Mouse (Mus musculus): ENCODE results near the gene Moxd2. TPM values are rescaled to one million over a fixed set of nuclear protein-coding genes. Genes with fewer than 3 reads are reported as not detected.

Gene Moxd2
- total RNA-seq (2014; fragmentation: Nextera tagmentation) (not detected in 2 replicates), total RNA-seq (2017) (not detected in 2 replicates)

DNA sequence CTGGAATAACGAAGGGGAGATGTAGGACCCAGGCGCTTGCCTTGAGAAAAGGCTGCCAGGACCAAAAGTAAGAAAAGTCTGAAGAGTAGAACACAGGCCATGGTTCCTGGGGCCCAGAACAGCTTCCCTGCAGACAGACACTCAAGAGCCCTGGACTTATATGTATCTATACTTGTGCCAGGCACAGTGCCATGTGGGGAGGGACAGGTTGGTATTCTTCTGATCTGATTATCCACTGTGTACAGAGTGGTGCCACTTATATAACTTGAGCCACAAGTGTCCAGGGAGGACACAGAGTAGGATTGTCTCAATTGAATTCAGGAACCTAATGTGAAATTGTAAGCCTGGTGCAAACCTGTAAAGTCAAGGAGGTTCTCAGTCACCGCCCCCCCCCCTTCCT is at the start of gene Moxd2:
Moxd2 (minus strand) TSS at position 101 of the 400 bp plus-strand sequence.
- no peak for ATAC-seq (replicated peaks; ENCODE audit: poor library complexity, severe bottlenecking)

DNA sequence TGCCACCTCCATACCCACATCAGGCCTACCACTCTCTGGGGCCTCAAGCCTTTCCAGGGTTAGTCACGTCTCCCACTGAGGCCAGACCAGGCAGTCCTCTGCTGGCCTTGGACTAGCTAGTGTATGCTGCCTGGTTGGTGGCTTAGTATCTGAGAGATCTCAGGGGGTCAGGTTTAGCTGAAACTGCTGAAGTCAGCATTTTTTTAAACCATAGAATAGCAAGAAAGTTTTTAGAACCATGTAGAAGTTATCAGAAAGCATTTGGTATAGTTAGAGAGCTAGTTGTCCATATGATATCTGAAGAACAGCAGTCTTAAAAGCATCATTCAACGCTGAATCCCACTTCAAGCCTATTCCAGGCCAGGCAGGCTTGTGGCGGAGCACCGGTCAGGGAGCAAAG is 32.7 kb upstream of the Moxd2 start:
- ATAC-seq (replicated peaks; ENCODE audit: poor library complexity, severe bottlenecking) = no peak

DNA sequence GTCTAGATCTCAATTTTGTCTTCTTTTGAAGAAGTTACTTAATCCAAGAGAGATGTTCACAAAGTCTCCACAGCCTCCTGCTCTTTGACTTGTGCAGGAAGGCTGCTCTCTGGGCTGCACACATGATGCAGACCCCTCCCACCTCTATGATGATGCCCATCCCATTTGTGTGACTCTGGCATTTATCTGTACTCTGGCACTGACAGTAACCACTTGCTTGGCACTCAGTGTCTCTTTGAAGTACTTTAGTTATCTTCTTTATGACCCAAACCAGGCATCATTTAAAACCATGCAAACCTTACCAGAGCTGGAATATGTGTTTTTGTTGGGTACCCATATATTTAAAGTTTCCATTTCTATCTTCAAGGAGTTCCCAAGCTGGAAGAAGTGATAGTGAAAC is 13.0 kb upstream of the Moxd2 start, which contains the start of gene Prss58:
Prss58 (minus strand) TSS at position 101 of the 400 bp plus-strand sequence.
- ATAC-seq (replicated peaks; ENCODE audit: poor library complexity, severe bottlenecking) = no peak

DNA sequence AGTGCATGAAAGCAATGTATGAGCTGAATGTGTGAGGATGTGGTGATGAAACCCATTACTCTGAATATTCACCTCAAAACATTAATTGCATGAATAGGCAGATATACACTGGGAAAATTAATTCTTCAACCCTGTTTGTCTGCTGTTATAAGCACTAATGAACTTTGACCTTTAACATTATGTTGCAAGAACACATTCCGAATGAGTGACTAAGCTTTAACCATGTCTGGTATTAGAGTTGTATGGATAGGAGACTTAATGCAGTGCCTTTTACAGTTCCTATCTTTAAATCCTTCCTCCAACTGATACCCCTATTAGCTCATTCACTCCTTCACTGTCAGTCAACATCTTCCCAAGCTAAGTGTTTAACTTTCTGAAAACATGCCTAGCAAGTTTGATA is 7.4 kb upstream of the Moxd2 start:
- ATAC-seq (replicated peaks; ENCODE audit: poor library complexity, severe bottlenecking) = no peak

DNA sequence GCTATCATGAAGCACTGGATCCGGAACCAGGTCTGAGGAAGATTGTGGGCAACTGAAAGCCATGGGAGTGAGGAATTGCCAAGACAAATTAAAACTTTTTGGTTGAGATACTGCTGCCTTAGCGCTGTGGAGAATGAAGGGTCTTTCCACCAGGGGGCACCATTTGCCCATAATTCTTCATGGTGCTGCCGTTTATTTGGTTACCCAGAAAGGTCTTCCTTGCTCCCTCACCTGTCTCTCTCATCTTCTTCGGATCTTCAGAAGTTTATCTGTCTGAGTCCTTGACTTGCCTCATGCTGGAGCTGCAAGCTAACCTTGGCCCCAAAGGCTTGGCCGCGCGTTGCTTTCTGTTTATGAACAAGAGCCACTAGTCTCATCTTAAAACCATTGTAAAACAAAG is 6.3 kb upstream of the Moxd2 start:
- 0 out of 2 replicates have a peak, but pooled peaks have one; percentile 25 for ATAC-seq (replicated peaks; ENCODE audit: poor library complexity, severe bottlenecking)

DNA sequence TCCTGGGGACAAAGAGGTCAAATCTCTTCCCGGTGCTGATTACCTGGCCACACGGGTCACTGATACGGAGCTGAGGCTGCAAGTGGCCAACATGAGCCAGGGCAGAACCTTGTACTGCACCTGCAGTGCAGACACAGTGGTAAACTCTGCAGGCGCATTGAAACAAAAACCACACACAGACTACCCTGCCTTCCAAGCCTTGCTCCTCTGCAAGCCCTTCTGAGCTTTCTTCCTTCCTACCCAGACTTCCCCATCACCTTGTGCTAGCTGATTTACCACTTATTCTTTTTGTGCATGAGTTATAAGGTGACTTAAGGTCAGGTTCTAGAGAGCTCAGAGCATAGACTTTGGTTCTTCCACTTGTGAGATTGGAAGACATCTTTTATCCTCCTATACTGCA is 4.5 kb upstream of the Moxd2 start:
- ATAC-seq (replicated peaks; ENCODE audit: poor library complexity, severe bottlenecking) = peak; percentile 28

DNA sequence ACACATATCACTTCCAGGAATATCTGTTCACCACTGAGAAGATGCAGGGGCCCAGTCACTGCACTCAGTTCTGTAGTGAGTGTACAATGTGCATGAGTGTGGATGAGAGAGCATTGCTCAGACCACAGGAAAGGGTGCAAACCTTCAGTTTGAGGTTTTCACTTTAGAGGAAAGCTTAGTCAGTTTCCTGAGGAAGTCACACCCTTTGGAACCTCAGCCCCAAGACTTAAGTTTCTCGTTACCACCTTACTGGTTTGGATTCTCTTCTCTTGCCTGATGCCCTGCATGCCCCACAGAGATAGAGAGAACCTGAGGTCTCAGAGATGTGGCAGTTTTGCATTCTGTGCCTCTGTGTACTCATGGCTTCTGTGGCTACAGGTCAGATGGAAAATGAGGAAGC is 3.7 kb upstream of the Moxd2 start:
- peak; percentile 89 for ATAC-seq (replicated peaks; ENCODE audit: poor library complexity, severe bottlenecking)

DNA sequence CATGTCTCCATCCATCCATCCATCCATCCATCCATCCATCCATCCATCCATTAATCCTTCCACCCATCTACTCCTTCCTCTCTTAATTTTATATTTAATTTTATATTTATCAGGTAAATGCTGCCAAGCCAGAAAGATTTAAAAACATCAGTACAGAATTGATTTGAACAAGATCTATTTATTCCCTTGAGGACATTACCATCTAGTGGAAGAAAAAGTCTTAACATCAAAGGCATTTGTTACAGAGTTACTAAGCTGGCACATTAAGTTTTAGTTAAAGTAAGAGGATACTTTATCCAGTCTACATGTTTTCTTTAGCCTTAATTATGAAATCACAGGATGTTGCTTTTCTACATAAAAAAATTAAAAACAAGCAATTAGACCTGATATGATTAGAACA is 42.0 kb downstream of the Moxd2 start:
- ATAC-seq (replicated peaks; ENCODE audit: poor library complexity, severe bottlenecking) = no peak

Other genes starting within 250 kb of the Moxd2 start
- gene Prss58, start 12.9 kb upstream of the Moxd2 start, total RNA-seq (2014; fragmentation: Nextera tagmentation) = not detected in 2 replicates
- not detected in 2 replicates for gene Prss58, start 12.9 kb upstream of the Moxd2 start, total RNA-seq (2017)
- not detected in 2 replicates for gene 1700074P13Rik, start 53.1 kb upstream of the Moxd2 start, total RNA-seq (2014; fragmentation: Nextera tagmentation)
- gene 1700074P13Rik, start 53.1 kb upstream of the Moxd2 start, total RNA-seq (2017) = not detected in 2 replicates
- gene Gm4744, start 64.4 kb upstream of the Moxd2 start, total RNA-seq (2014; fragmentation: Nextera tagmentation) = not detected in 2 replicates
- not detected in 2 replicates for gene Gm4744, start 64.4 kb upstream of the Moxd2 start, total RNA-seq (2017)
- not detected in 2 replicates for gene 1810009J06Rik, start 77.3 kb upstream of the Moxd2 start, total RNA-seq (2014; fragmentation: Nextera tagmentation)
- gene 1810009J06Rik, start 77.3 kb upstream of the Moxd2 start, total RNA-seq (2017) = not detected in 2 replicates
- gene Gm2663, start 112.0 kb upstream of the Moxd2 start, total RNA-seq (2014; fragmentation: Nextera tagmentation) = not detected in 2 replicates
- not detected in 2 replicates for gene Gm2663, start 112.0 kb upstream of the Moxd2 start, total RNA-seq (2017)
- gene 2210010C04Rik, start 148.0 kb upstream of the Moxd2 start, total RNA-seq (2014; fragmentation: Nextera tagmentation) = 0.54 TPM in 1 of 2 replicates, not detected in the other
- gene 2210010C04Rik, start 148.0 kb upstream of the Moxd2 start, total RNA-seq (2017) = not detected in 2 replicates